Mouse (Mus musculus) erythroblast, embryonic 14.5 days (primary cell): ENCODE results near the gene Synpo2.

Experiments
- GATA1 ChIP-seq: IDR thresholded peaks from 2 replicates; pipeline ENCODE4 v1.6.1; 2012; ENCODE audit warnings: low read length, inconsistent platforms, mixed read lengths
- TAL1 ChIP-seq: IDR thresholded peaks from 3 replicates; pipeline ENCODE4 v1.6.1; 2012; ENCODE audit warnings: low read length, inconsistent platforms, mixed read lengths

DNA sequence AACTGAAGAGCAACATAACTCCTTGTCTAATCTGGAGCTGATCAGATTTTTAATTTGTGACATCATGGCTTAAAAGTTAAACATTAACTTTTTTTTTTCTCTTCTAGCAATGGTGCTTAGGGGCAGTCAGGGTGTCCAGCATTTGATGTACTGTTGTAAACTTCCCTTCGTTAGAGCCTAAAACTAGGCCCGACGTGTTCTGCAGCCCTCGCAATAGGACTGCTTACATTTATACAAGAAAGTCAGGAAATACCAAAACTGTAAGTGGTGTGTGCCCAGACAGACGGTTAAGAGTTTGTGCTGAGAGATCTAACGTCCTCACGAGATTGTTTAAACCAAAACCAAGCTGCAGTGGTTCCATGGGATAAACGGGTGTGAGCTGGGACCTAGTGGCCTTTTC, 56.4 kb downstream of the Synpo2 start:
- no peak for TF ChIP-seq TAL1
- TF ChIP-seq GATA1, result no peak
